11 mouse cellular contexts compared by ENCODE assay signal in the genomic region with DNA sequence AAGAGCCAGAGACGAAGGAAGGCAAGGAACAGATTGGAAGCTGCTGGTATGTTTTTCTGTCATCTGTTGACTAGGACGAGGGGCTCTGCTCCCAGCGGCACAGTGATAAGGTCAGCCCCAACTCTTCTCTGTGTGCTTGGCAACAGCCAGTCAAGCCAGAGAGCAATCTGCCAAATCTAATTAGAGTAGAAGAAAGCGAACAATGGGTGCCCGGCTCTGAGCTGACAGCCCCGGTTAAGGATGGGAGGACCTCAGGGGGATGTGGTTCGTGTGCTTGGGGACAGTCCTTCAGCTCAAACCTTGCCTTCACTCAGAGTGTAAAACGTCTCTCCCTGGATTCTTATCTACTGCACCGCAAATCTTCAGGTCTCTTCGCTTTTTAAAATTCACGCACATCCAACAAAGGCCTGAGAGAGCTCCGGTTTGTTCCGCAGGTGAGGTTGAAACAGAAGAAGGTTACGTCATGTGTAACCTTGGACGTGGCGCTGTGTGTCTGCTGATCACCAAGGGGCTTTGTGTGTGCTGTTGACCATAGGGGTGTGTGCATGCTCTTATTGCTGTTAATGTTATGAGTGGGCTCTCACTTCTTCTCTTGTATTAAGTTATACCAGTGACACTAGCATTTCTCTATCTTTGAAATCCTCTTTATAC. TPM values are rescaled to one million over a fixed set of nuclear protein-coding genes. Genes with fewer than 3 reads are reported as not detected.
DNase-seq lines count a peak whose midpoint lies in the region; ATAC-seq and TF ChIP-seq lines count a peak whose summit lies in the region.
"Had no signal": no experiment of that assay in that cellular context is flagged by ENCODE, and none has a peak within 500 bp of the region (broad histone marks: within the 10 kb centered on the region; RNA-seq: fewer than 3 reads in every experiment).

No protein-coding gene starts in this region.

- H3K4me2 ChIP-seq in heart, embryonic 14.5 days (ENCODE audit: low read length): peak overlapping the region; percentile 48
- H3K4me2 ChIP-seq in forebrain, embryonic 15.5 days (replicated peaks): peak overlapping the region; percentile 56
- H3K4me2 ChIP-seq in midbrain, postnatal 0 days (ENCODE audit: low read depth, low read length, poor library complexity, severe bottlenecking): peak overlapping the region; percentile 66

- no peaks in the 10 kb centered on the region for H3K9me3 ChIP-seq in heart, embryonic 14.5 days (ENCODE audit: control insufficient read depth, low read length)
- no peaks in the 10 kb centered on the region for H3K9me3 ChIP-seq in forebrain, embryonic 15.5 days
- no peaks in the 10 kb centered on the region for H3K9me3 ChIP-seq in midbrain, postnatal 0 days (ENCODE audit: low read length)

- no peaks in the 10 kb centered on the region for H3K36me3 ChIP-seq in heart, embryonic 14.5 days (ENCODE audit: control insufficient read depth, insufficient read depth, low read length)
- no peaks in the 10 kb centered on the region for H3K36me3 ChIP-seq in forebrain, embryonic 15.5 days
- H3K36me3 ChIP-seq in midbrain, postnatal 0 days (ENCODE audit: insufficient read depth, low read length): no peaks in the 10 kb centered on the region

- peak overlapping the region; percentile 11 to 23; a peak in 1 of 4 replicates for H3K4me3 ChIP-seq in heart, embryonic 14.5 days (ENCODE audit: control insufficient read depth in 1 of 2, insufficient read depth in 1 of 2, low read depth in 1 of 2, low read length in 2 of 2)
- peak overlapping the region; percentile 48 for H3K4me3 ChIP-seq in forebrain, embryonic 15.5 days
- peak overlapping the region; percentile 38 for H3K4me3 ChIP-seq in midbrain, postnatal 0 days (ENCODE audit: low read depth, low read length)

- DNase-seq in heart, adult 18-20 months: no peak
- DNase-seq in brain, embryonic 14.5 days (ENCODE audit: low read depth): peak; percentile 95
- peak; percentile 94 for DNase-seq in midbrain, postnatal 0 days (ENCODE audit: low spot score)
- DNase-seq in spleen, postnatal 10 days (ENCODE audit: low spot score in 2 of 2): no peak
- DNase-seq in kidney, postnatal 25 days: no peak
- DNase-seq: gastrocnemius, postnatal 36 days had no signal

- TF ChIP-seq CTCF in brain, embryonic 14.5 days (IDR thresholded peaks at IDR 0.05; ENCODE audit: borderline replicate concordance, extremely low read depth, insufficient read depth, insufficient read length): no peak
- TF ChIP-seq CTCF in midbrain, postnatal 0 days (IDR thresholded peaks at IDR 0.05): no peak

- TF ChIP-seq POLR2A in brain, embryonic 14.5 days (IDR thresholded peaks at IDR 0.05; ENCODE audit: borderline replicate concordance, extremely low read depth, insufficient read depth, insufficient read length, poor library complexity, severe bottlenecking): 0 out of 2 replicates have a peak, but pooled peaks have one; percentile 13

- no peaks in the 10 kb centered on the region for H3K27me3 ChIP-seq in heart, embryonic 14.5 days (ENCODE audit: control insufficient read depth, insufficient read depth, low read length)
- no peaks in the 10 kb centered on the region for H3K27me3 ChIP-seq in forebrain, embryonic 15.5 days
- no peaks in the 10 kb centered on the region for H3K27me3 ChIP-seq in midbrain, postnatal 0 days (ENCODE audit: insufficient read depth, low read length)

- 33% methylated on average over 16 of the region's 16 CpGs for WGBS in heart, embryonic 14.5 days
- WGBS in forebrain, embryonic 15.5 days: 14% methylated on average over 16 of the region's 16 CpGs
- WGBS in midbrain, postnatal 0 days: 8% methylated on average over 16 of the region's 16 CpGs

- peak overlapping the region; percentile 54 to 81 for H3K27ac ChIP-seq in heart, embryonic 14.5 days (replicated peaks in 1 of 2; ENCODE audit: control insufficient read depth in 1 of 2, insufficient read depth in 1 of 2, low read depth in 2 of 2, low read length in 2 of 2)
- H3K27ac ChIP-seq in forebrain, embryonic 15.5 days (replicated peaks): peak overlapping the region; percentile 98
- H3K27ac ChIP-seq in midbrain, postnatal 0 days (ENCODE audit: low read depth, low read length): peak overlapping the region; percentile 97

- ATAC-seq in heart, embryonic 14.5 days (ENCODE audit: insufficient number of reproducible peaks, insufficient read depth, low FRiP score, low read depth): no peak
- peak; percentile 58 for ATAC-seq in forebrain, embryonic 15.5 days (replicated peaks)
- ATAC-seq in midbrain, postnatal 0 days (ENCODE audit: low FRiP score): peak; percentile 65; the same call in 1 of the 2 replicates
- no peak for ATAC-seq in inflammation-experienced regulatory T-cells, adult 6 months

- H3K4me1 ChIP-seq in heart, embryonic 14.5 days (ENCODE audit: control insufficient read depth in 2 of 2, insufficient read depth in 2 of 2, low read length in 2 of 2): peaks cover 16 to 38% of the 10 kb centered on the region in 2 experiments
- H3K4me1 ChIP-seq in forebrain, embryonic 15.5 days: peaks cover 61% of the 10 kb centered on the region
- peaks cover 24% of the 10 kb centered on the region for H3K4me1 ChIP-seq in midbrain, postnatal 0 days (ENCODE audit: insufficient read depth, low read length)

- peak overlapping the region; percentile 25; the same call in 1 of the 2 replicates for H3K9ac ChIP-seq in heart, embryonic 14.5 days (ENCODE audit: low read length)
- peak overlapping the region; percentile 84 for H3K9ac ChIP-seq in forebrain, embryonic 15.5 days (replicated peaks)
- H3K9ac ChIP-seq in midbrain, postnatal 0 days (replicated peaks; ENCODE audit: low read length, poor library complexity, severe bottlenecking): peak overlapping the region; percentile 64

RNA-seq across cellular contexts. Expression of a gene that starts 30.1 kb away (rescaled TPM):
- 790 and 917 TPM in 2 replicates for polyA plus RNA-seq in heart, embryonic 14.5 days (2014; fragmentation: Nextera tagmentation; extraction: Ambion mirVana)
- total RNA-seq in heart, adult 18-20 months (2021): 10 to 100 TPM; 63.6 to 78.8 TPM
- polyA plus RNA-seq in brain, embryonic 14.5 days (2012; rRNA removed): 11,216 and 14,471 TPM in 2 replicates
- polyA plus RNA-seq in forebrain, embryonic 15.5 days (2015; fragmentation: Nextera tagmentation; extraction: Ambion mirVana): 14,933 and 15,115 TPM in 2 replicates
- total RNA-seq in midbrain, postnatal 0 days (2014; rRNA removed): 17,447 and 20,461 TPM in 2 replicates
- polyA plus RNA-seq in midbrain, postnatal 0 days (2015; fragmentation: Nextera tagmentation; extraction: Ambion mirVana): 15,641 and 16,823 TPM in 2 replicates
- 100 to 1,000 TPM; 206 to 351 (median 217) TPM for polyA plus RNA-seq in inflammation-experienced regulatory T-cells, adult 6 months (2017; shearing (Covaris generic))

RNA-seq across cellular contexts. Expression of a gene that starts 30.2 kb away (rescaled TPM):
- not detected in 2 replicates for polyA plus RNA-seq in heart, embryonic 14.5 days (2014; fragmentation: Nextera tagmentation; extraction: Ambion mirVana)
- not detected for total RNA-seq in heart, adult 18-20 months (2021)
- 136 and 183 TPM in 2 replicates for polyA plus RNA-seq in brain, embryonic 14.5 days (2012; rRNA removed)
- not detected in 2 replicates for polyA plus RNA-seq in forebrain, embryonic 15.5 days (2015; fragmentation: Nextera tagmentation; extraction: Ambion mirVana)
- 1,797 and 2,945 TPM in 2 replicates for total RNA-seq in midbrain, postnatal 0 days (2014; rRNA removed)
- polyA plus RNA-seq in midbrain, postnatal 0 days (2015; fragmentation: Nextera tagmentation; extraction: Ambion mirVana): not detected in 2 replicates
- not detected for polyA plus RNA-seq in inflammation-experienced regulatory T-cells, adult 6 months (2017; shearing (Covaris generic))
- total RNA-seq: gastrocnemius, postnatal 36 days; left cerebral cortex, postnatal 25 days; MEL had no signal

RNA-seq across cellular contexts. Expression of a gene that starts 46.1 kb away (rescaled TPM):
- 143 and 146 TPM in 2 replicates for polyA plus RNA-seq in heart, embryonic 14.5 days (2014; fragmentation: Nextera tagmentation; extraction: Ambion mirVana)
- total RNA-seq in heart, adult 18-20 months (2021): 10 to 100 TPM; 31.8 to 41.4 TPM
- 62.6 and 100 TPM in 2 replicates for polyA plus RNA-seq in brain, embryonic 14.5 days (2012; rRNA removed)
- 45.7 and 53.5 TPM in 2 replicates for polyA plus RNA-seq in forebrain, embryonic 15.5 days (2015; fragmentation: Nextera tagmentation; extraction: Ambion mirVana)
- total RNA-seq in midbrain, postnatal 0 days (2014; rRNA removed): 18.2 and 22.6 TPM in 2 replicates
- polyA plus RNA-seq in midbrain, postnatal 0 days (2015; fragmentation: Nextera tagmentation; extraction: Ambion mirVana): 9.6 and 9.9 TPM in 2 replicates
- 100 to 1,000 TPM in 1 of 3 experiments, 10 to 100 TPM in 2; 70.4 to 203 (median 83.7) TPM for polyA plus RNA-seq in inflammation-experienced regulatory T-cells, adult 6 months (2017; shearing (Covaris generic))

RNA-seq across cellular contexts. Expression of a gene that starts 49.2 kb away (rescaled TPM):
- 1,494 and 1,560 TPM in 2 replicates for polyA plus RNA-seq in heart, embryonic 14.5 days (2014; fragmentation: Nextera tagmentation; extraction: Ambion mirVana)
- 100 to 1,000 TPM; 138 to 153 TPM for total RNA-seq in heart, adult 18-20 months (2021)
- 2,160 and 2,864 TPM in 2 replicates for polyA plus RNA-seq in brain, embryonic 14.5 days (2012; rRNA removed)
- polyA plus RNA-seq in forebrain, embryonic 15.5 days (2015; fragmentation: Nextera tagmentation; extraction: Ambion mirVana): 1,138 and 1,204 TPM in 2 replicates
- 2,522 and 3,264 TPM in 2 replicates for total RNA-seq in midbrain, postnatal 0 days (2014; rRNA removed)
- polyA plus RNA-seq in midbrain, postnatal 0 days (2015; fragmentation: Nextera tagmentation; extraction: Ambion mirVana): 1,582 and 1,796 TPM in 2 replicates
- polyA plus RNA-seq in inflammation-experienced regulatory T-cells, adult 6 months (2017; shearing (Covaris generic)): 100 to 1,000 TPM; 459 to 882 (median 544) TPM

Comparison
In these comparisons a context has a peak if more than half of its experiments do, and no peak if none do; other contexts are left out.
1. ATAC-seq: peak in forebrain, embryonic 15.5 days (single experiment) and midbrain, postnatal 0 days (single experiment); none in heart, embryonic 14.5 days (single experiment) and inflammation-experienced regulatory T-cells, adult 6 months (single experiment).
2. H3K9ac ChIP-seq: peak in every context shown above with its lines; median percentile 84 in forebrain, embryonic 15.5 days; 64 in midbrain, postnatal 0 days; 25 in heart, embryonic 14.5 days.
3. DNase-seq: peak in brain, embryonic 14.5 days (single experiment) and midbrain, postnatal 0 days (single experiment); none in heart, adult 18-20 months (0 of 2), spleen, postnatal 10 days (0 of 2) and kidney, postnatal 25 days (0 of 2).
4. RNA of a gene that starts 30.1 kb away (polyA plus RNA-seq): 15,641 to 16,823 TPM in midbrain, postnatal 0 days, 14,933 to 15,115 TPM in forebrain, embryonic 15.5 days and 11,216 to 14,471 TPM in brain, embryonic 14.5 days; 790 to 917 TPM in heart, embryonic 14.5 days and 206 to 351 TPM in inflammation-experienced regulatory T-cells, adult 6 months; every median in the first group is over 10 times any median in the second.
5. RNA of a gene that starts 30.2 kb away (polyA plus RNA-seq): 136 to 183 TPM in brain, embryonic 14.5 days; not detected in heart, embryonic 14.5 days, not detected in forebrain, embryonic 15.5 days, not detected in midbrain, postnatal 0 days and not detected in inflammation-experienced regulatory T-cells, adult 6 months; every median in the first group is over 10 times any median in the second.
6. Peak in every context shown above with its lines, with median percentiles within 50 percentile points of each other: H3K27ac ChIP-seq, H3K4me2 ChIP-seq and H3K4me3 ChIP-seq.